Mouse (Mus musculus) G1E-ER4 (cell line): ENCODE data around the gene Tmem216. TPM values are rescaled to one million over a fixed set of nuclear protein-coding genes. Genes with fewer than 3 reads are reported as not detected.

Source experiments
- GATA1 ChIP-seq: IDR thresholded peaks from one replicate; pipeline ENCODE4 v1.8.0; 2012; ENCODE audit warnings: low read length, inconsistent platforms
- polyA plus RNA-seq: library from polyadenylated mRNA; stranded (reverse); fragments of >175 nt; gene quantifications from 2 replicates; pipeline ENCODE4 v1.2.3, GENCODE M21; 2012

Gene Tmem216
- polyA plus RNA-seq, 1 experiment, result 1.8 TPM

GRCm38 (mm10) chr19:10525106-10525901 lies 30.7 kb downstream of the Tmem216 start, which contains the start of gene Cpsf7:
Gene Cpsf7 (plus strand): TSS chr19:10525266.
- no peak for TF ChIP-seq GATA1

DNA sequence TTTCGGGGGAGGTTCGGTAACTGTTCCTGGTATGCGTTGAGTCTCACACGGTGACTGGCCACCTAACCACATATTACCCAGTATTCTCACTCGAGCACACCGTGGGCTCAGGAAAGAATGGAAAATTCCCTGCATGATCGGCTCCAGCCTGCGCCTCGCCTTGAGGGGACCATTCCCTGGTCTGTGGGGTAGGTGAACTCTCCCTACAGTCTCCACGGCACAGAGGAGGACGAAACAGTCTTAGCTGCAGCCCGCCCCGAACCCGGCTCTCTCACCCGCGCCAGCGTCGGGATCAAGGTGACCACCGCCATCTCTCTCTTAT lies 31.3 kb downstream of the Tmem216 start:
- no peak for TF ChIP-seq GATA1

DNA sequence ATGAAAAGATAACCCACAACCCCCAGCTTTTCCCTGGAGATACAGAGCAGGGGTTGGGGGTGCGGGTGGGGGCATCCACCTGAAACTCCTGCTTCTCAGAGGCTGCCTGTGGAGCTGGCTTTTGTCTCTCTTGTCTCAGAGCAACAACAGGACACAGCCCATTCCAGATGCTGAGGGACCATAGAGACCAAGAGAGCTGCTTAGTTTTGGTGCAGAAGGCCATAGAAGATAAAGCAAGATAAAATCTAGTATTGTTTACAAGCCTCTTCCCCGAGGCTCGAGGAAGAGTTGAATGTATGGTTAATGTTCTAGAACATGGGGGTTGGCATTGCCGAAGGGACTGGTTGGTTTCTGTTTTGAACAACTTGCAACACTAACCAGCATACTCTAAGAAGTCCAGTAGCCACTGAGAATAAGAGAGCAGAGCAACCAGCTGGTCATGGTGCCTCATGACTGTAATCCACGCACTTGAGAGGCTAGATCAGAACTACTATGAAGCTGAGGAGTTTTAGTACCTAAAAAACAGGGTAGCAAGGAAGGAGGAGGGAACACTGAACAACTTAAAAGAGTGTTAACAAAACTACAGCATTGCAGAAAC lies 32.5 kb downstream of the Tmem216 start:
- no peak for TF ChIP-seq GATA1

- TF ChIP-seq GATA1, result no peak
Observed at GRCm38 (mm10) chr19:10521926-10522325, 34.1 kb downstream of the Tmem216 start.

DNA sequence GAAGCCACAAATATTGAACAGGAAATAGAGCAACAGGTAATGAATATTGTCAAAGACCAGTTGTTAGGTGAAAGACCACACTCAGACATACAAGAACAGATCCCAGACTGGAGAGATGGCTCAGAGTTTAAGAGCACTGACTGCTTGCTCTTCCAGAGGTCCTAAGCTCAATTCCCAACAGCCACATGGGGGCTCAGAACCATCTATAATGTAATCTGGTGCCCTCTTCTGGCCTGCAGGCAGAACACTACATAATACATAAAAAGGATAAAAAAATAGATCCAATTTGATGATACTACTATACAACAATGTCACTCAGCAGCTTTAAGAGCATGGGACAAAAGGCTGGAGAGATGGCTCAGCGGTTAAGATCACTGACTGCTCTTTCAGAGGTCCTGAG lies 35.7 kb downstream of the Tmem216 start:
- TF ChIP-seq GATA1, result no peak

DNA sequence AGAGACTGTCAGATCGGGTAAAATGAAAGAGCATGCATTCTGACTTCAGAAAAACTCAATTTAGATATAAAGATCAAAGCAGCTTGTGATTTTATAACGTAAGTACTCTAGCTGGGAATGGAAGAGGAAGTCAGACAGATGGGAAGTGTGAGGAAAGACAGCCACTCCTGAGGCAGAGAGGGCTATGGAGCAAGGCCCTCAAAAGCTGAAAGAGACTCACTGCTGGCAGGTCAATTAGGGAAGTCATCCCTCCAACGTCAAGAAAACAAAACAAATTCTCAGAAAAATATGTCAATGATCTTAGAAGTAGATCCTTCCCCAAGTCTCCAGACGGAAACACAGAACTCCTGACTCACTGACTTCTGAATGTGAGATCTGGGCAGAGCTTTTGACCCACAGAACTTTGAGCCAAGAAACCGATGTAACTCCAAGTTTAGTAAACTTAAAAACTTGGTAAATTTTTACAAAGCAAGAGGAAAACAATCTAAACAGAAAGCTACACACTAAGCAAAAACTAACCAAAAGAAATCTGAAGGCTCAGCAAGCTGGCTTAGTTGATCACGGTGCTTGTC lies 45.2 kb downstream of the Tmem216 start:
- TF ChIP-seq GATA1, result no peak

DNA sequence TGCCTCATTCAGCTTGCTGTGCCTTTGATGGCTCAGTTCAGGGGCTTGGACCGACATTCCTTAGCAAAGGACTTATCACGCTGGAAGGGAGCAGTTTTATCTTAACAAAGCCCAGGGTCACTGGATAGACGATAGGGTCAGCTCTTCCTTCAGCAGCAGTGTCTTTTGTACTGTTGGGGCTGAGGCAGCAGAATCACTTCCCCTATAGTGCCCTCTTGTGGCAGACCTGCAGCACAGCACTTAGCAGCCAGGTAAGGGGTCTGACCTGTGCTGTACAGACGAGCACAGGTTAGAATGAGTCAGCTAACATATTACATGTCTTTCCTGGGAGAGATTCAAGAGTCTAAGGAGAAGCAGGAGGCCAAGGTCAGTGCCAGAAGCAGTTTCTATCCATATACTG lies 53.5 kb downstream of the Tmem216 start:
- TF ChIP-seq GATA1, result no peak

DNA sequence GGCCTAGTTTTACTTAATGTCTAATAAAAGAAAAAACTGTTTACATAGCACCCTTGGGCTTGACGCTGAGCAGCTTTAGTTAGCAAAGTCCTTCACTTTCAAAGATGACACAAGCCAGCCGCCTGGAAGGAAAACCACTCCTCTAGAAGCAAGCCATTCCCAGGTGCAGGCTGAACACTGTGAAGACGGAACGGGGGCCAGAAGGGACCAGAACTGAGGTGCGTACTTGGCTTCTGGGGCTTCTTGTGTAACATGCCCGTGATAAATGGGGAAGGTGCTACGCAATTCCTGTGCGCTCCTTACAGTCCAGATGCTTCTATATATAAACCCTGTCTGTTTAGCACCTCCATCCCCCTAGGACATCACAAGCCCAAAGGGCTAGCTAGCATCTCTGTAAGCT lies 55.5 kb downstream of the Tmem216 start:
- no peak for TF ChIP-seq GATA1

- TF ChIP-seq GATA1, result no peak
Observed at GRCm38 (mm10) chr19:10497512-10498160, 58.4 kb downstream of the Tmem216 start.

DNA sequence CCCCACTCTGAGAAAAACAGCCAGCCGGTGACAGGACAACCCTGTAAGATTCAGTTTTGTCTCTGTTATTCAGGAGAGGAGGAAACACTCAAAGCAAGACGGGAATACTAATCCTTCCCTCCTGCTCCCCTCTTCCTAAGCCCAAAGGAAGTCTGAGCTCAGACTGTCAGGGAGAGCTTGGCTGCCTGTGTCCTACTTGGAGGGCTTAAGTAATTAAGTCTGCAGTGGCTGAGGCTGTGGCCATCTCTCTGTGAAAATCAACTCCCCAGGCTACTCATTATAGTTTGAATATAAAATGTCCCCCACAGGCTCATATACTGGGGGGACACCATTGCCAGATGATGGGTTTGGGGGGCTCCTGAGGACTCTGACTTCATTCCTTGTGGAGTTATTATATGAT lies 59.1 kb downstream of the Tmem216 start:
- TF ChIP-seq GATA1, result no peak

GRCm38 (mm10) chr19:10495670-10496069 lies 60.4 kb downstream of the Tmem216 start:
- TF ChIP-seq GATA1, result no peak

DNA sequence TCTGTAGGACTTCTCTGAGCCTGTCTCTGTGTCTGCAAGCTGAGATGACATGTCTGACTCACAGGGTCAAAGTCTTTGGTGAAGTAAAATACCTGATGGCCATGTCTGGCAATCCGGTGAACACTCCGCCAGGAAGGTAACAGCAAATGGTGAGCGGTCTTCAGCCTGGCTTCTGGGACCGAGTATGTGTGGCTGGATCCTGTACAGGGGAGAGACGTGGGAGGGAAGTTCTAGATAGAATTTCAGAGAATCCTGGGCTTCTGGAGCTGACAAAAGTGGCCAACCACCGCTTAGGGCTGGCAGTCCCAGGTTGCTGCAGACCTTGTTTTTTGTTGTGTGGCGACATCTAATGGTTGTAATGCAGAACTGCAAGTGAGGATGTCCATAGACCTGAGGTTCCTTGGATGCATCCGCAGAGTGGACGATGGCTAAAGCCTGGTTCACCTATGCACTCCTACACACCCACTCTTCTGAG lies 69.7 kb downstream of the Tmem216 start:
- no peak for TF ChIP-seq GATA1

Other genes starting within 250 kb of the Tmem216 start
- not detected in 2 replicates for gene Syt7, start 167.1 kb downstream of the Tmem216 start, polyA plus RNA-seq
- gene Lrrc10b, start 98.8 kb downstream of the Tmem216 start, polyA plus RNA-seq, result not detected in 2 replicates
- 0.35 and 0.75 TPM in 2 replicates for gene Ppp1r32, start 73.3 kb downstream of the Tmem216 start, polyA plus RNA-seq
- 29.9 and 62.4 TPM in 2 replicates for gene Cpsf7, start 31.0 kb downstream of the Tmem216 start, polyA plus RNA-seq
- gene Sdhaf2, start 30.1 kb downstream of the Tmem216 start, polyA plus RNA-seq, result 5.0 and 5.7 TPM in 2 replicates
- 7.4 and 8.4 TPM in 2 replicates for gene Cyb561a3, start 20.9 kb upstream of the Tmem216 start, polyA plus RNA-seq
- 4.4 and 5.6 TPM in 2 replicates for gene Tmem138, start 21.1 kb upstream of the Tmem216 start, polyA plus RNA-seq
- 21.0 and 21.3 TPM in 2 replicates for gene Ddb1, start 49.1 kb upstream of the Tmem216 start, polyA plus RNA-seq
- 2.5 and 6.5 TPM in 2 replicates for gene Tkfc, start 49.4 kb upstream of the Tmem216 start, polyA plus RNA-seq
- 0.18 and 0.25 TPM in 2 replicates for gene Vwce, start 78.0 kb upstream of the Tmem216 start, polyA plus RNA-seq
- not detected in 2 replicates for gene Pga5, start 121.8 kb upstream of the Tmem216 start, polyA plus RNA-seq
- 37.6 and 43.0 TPM in 2 replicates for gene Vps37c, start 132.5 kb upstream of the Tmem216 start, polyA plus RNA-seq
- gene Cd5, start 182.8 kb upstream of the Tmem216 start, polyA plus RNA-seq, result not detected in 2 replicates